ENCODE assay signal across 14 mouse cellular contexts in the genomic region with DNA sequence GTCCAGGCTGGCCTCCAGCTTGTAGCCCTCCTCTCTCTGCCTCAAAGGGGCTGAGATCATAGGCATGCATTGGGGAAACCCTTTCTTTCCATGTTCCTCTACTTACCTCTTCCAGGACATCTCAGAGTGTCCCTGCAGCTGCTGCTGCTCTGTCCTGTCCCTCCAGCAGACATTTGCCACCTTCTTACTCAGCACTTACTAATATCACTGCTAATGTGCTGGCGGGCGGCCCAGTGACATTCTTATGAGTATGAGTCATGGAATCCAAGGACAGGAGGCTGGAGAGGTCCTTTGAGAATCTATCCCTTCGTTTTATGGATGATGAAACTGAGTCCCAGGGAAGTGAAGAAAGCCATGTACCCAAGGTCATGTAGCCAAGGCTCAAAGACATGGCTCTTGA. TPM values are rescaled to one million over a fixed set of nuclear protein-coding genes. Genes with fewer than 3 reads are reported as not detected.
A peak's percentile ranks its signal among the peaks of the same experiment; 100 is the strongest.
DNase-seq lines count a peak whose midpoint lies in the region; ATAC-seq and TF ChIP-seq lines count a peak whose summit lies in the region.
"Had no signal": no experiment of that assay in that cellular context is flagged by ENCODE, and none has a peak within 500 bp of the region (broad histone marks: within the 10 kb centered on the region; RNA-seq: fewer than 3 reads in every experiment).

No protein-coding gene starts in this region.

- H3K27me3 ChIP-seq in midbrain, postnatal 0 days (ENCODE audit: insufficient read depth, low read length) = peaks cover 13% of the 10 kb centered on the region; the same call in 1 of the 2 replicates
- no peaks in the 10 kb centered on the region for H3K27me3 ChIP-seq in thymus, adult 2 months (ENCODE audit: control insufficient read depth, insufficient read depth, low read length)

- no peaks in the 10 kb centered on the region for H3K4me1 ChIP-seq in midbrain, postnatal 0 days (ENCODE audit: insufficient read depth, low read length)
- H3K4me1 ChIP-seq in thymus, adult 2 months (replicated peaks; ENCODE audit: control insufficient read depth, insufficient read depth, low read length) = no peaks in the 10 kb centered on the region
- H3K4me1 ChIP-seq: forebrain, embryonic 10.5 days; liver, embryonic 12.5 days; neural tube, embryonic 13.5 days had no signal

- no peak for TF ChIP-seq CTCF in midbrain, postnatal 0 days (IDR thresholded peaks at IDR 0.05)
- no peak for TF ChIP-seq CTCF in thymus, adult 2 months (IDR thresholded peaks at IDR 0.05; ENCODE audit: borderline replicate concordance, control insufficient read depth, extremely low read depth, insufficient read depth, low read length, poor library complexity)

- WGBS in midbrain, postnatal 0 days = 78% methylated on average over 3 of the region's 3 CpGs
- WGBS in thymus, adult 2 months = 61% methylated on average over 3 of the region's 3 CpGs

- no peak overlapping the region for H3K9ac ChIP-seq in midbrain, postnatal 0 days (replicated peaks; ENCODE audit: low read length, poor library complexity, severe bottlenecking)
- H3K9ac ChIP-seq: liver, embryonic 12.5 days; neural tube, embryonic 13.5 days had no signal

- H3K27ac ChIP-seq in midbrain, postnatal 0 days (ENCODE audit: low read depth, low read length) = no peak overlapping the region
- no peak overlapping the region for H3K27ac ChIP-seq in thymus, adult 2 months (ENCODE audit: control insufficient read depth, insufficient read depth, low read length)
- H3K27ac ChIP-seq: forebrain, embryonic 10.5 days; liver, embryonic 12.5 days; neural tube, embryonic 13.5 days had no signal

- no peak overlapping the region for H3K4me3 ChIP-seq in midbrain, postnatal 0 days (ENCODE audit: low read depth, low read length)
- no peak overlapping the region for H3K4me3 ChIP-seq in thymus, adult 2 months (ENCODE audit: control insufficient read depth, insufficient read depth, low read length)
- H3K4me3 ChIP-seq: forebrain, embryonic 10.5 days; liver, embryonic 12.5 days; neural tube, embryonic 13.5 days had no signal

- no peak for ATAC-seq in midbrain, postnatal 0 days (ENCODE audit: low FRiP score)
- ATAC-seq: liver, embryonic 12.5 days had no signal

- H3K9me3 ChIP-seq in midbrain, postnatal 0 days (ENCODE audit: low read length) = no peaks in the 10 kb centered on the region
- H3K9me3 ChIP-seq: liver, embryonic 12.5 days; neural tube, embryonic 13.5 days had no signal

- H3K4me2 ChIP-seq in midbrain, postnatal 0 days (ENCODE audit: low read depth, low read length, poor library complexity, severe bottlenecking) = no peak overlapping the region
- H3K4me2 ChIP-seq: liver, embryonic 12.5 days; neural tube, embryonic 13.5 days had no signal

- intact Hi-C loops in gastrocnemius, postnatal 36 days (cut with DNase I) = no loop called here

- DNase-seq in gastrocnemius, postnatal 10 days = peak; percentile 29
- no peak for DNase-seq in gastrocnemius, postnatal 36 days
- peak; percentile 30 for DNase-seq in 416B (ENCODE audit: low read depth)
- DNase-seq in adrenal gland, postnatal 36 days = peak; percentile 86 to 91
- peak; percentile 44 for DNase-seq in kidney, postnatal 14 days
- no peak for DNase-seq in thymus, postnatal 10 days (ENCODE audit: low spot score in 2 of 2)
- no peak for DNase-seq in midbrain, postnatal 0 days (ENCODE audit: low spot score)
- DNase-seq in thymus, adult 2 months = no peak
- DNase-seq: embryo, embryonic 11 days; gastrocnemius, postnatal 14 days; right cerebral cortex, postnatal 25 days had no signal

- H3K36me3 ChIP-seq in midbrain, postnatal 0 days (ENCODE audit: insufficient read depth, low read length) = no peaks in the 10 kb centered on the region
- no peaks in the 10 kb centered on the region for H3K36me3 ChIP-seq in thymus, adult 2 months (ENCODE audit: control insufficient read depth, insufficient read depth, low read length)
- H3K36me3 ChIP-seq: forebrain, embryonic 10.5 days; liver, embryonic 12.5 days; neural tube, embryonic 13.5 days had no signal

- no peak for TF ChIP-seq POLR2A in thymus, adult 2 months (IDR thresholded peaks at IDR 0.05; ENCODE audit: control insufficient read depth, extremely low read depth, insufficient read depth, low read length, poor library complexity)

RNA-seq across cellular contexts. Expression of a gene that starts 47.0 kb away (rescaled TPM):
- not detected for total RNA-seq in gastrocnemius, postnatal 10 days (2021)
- total RNA-seq in gastrocnemius, postnatal 36 days (2021) = not detected
- total RNA-seq in adrenal gland, postnatal 36 days (2021) = not detected
- 0.28 and 0.77 TPM in 2 replicates for total RNA-seq in midbrain, postnatal 0 days (2014; rRNA removed)
- 0.19 and 0.21 TPM in 2 replicates for polyA plus RNA-seq in midbrain, postnatal 0 days (2015; fragmentation: Nextera tagmentation; extraction: Ambion mirVana)
- 0.10 and 0.12 TPM in 2 replicates for polyA plus RNA-seq in thymus, adult 2 months (2012; rRNA removed)
- total RNA-seq: gastrocnemius, postnatal 14 days had no signal
- polyA plus RNA-seq: liver, embryonic 12.5 days had no signal

Comparison
In these comparisons a context has a peak if more than half of its experiments do, and no peak if none do; other contexts are left out.
1. DNase-seq: peak in gastrocnemius, postnatal 10 days (single experiment), 416B (single experiment), adrenal gland, postnatal 36 days (2 of 2) and kidney, postnatal 14 days (single experiment); none in gastrocnemius, postnatal 36 days (0 of 2), thymus, postnatal 10 days (0 of 2), midbrain, postnatal 0 days (single experiment) and thymus, adult 2 months (single experiment).